Mouse (Mus musculus) midbrain, embryonic 10.5 days (tissue): ENCODE data around the gene Sowahb. TPM values are rescaled to one million over a fixed set of nuclear protein-coding genes. Genes with fewer than 3 reads are reported as not detected.
A peak's percentile ranks its signal among the peaks of the same experiment; 100 is the strongest.

Experiments
- DNase-seq: peaks from one replicate; pipeline ENCODE4 v3.0.0-alpha.2; 2017; ENCODE audit warnings: low spot score
- H3K27ac ChIP-seq: fragments of 300-500 bp; sonication (generic); replicated peaks from 2 replicates; pipeline ENCODE4 v1.5.1; 2016; ENCODE audit warnings: mild to moderate bottlenecking
- H3K27me3 ChIP-seq: fragments of 300-500 bp; sonication (generic); 2 replicates; pipeline ENCODE4 v1.6.1; 2016; ENCODE audit warnings: low read depth, mild to moderate bottlenecking; ENCODE audit not compliant: poor library complexity, severe bottlenecking
- H3K36me3 ChIP-seq: fragments of 300-500 bp; sonication (generic); 2 replicates; pipeline ENCODE4 v1.6.1; 2016; ENCODE audit warnings: mild to moderate bottlenecking, moderate library complexity
- H3K4me1 ChIP-seq: fragments of 300-500 bp; sonication (generic); 2 replicates; pipeline ENCODE4 v1.6.1; 2016
- H3K4me3 ChIP-seq: fragments of 300-500 bp; sonication (generic); 2 replicates; pipeline ENCODE4 v1.5.1; 2016; ENCODE audit warnings: mild to moderate bottlenecking, moderate library complexity
- H3K9me3 ChIP-seq: fragments of 300-500 bp; sonication (generic); replicated peaks from 2 replicates; pipeline ENCODE4 v1.6.1; 2016; ENCODE audit warnings: mild to moderate bottlenecking
- WGBS: fragments of 180-500 bp; shearing (Covaris S2); methylation state at CpG from one replicate; pipeline ENCODE4 v1.1.7; 2016; 5-methylcytosine and 5-hydroxymethylcytosine counted together
- polyA plus RNA-seq: library from polyadenylated mRNA; unstranded; fragments of >200 nt; fragmentation: Nextera tagmentation; extraction: Ambion mirVana; gene quantifications from 2 replicates; pipeline ENCODE4 v1.2.1, GENCODE M21; 2016

The Sowahb gene
- polyA plus RNA-seq, 1 experiment from 2014 or later = 0.26 TPM

DNA sequence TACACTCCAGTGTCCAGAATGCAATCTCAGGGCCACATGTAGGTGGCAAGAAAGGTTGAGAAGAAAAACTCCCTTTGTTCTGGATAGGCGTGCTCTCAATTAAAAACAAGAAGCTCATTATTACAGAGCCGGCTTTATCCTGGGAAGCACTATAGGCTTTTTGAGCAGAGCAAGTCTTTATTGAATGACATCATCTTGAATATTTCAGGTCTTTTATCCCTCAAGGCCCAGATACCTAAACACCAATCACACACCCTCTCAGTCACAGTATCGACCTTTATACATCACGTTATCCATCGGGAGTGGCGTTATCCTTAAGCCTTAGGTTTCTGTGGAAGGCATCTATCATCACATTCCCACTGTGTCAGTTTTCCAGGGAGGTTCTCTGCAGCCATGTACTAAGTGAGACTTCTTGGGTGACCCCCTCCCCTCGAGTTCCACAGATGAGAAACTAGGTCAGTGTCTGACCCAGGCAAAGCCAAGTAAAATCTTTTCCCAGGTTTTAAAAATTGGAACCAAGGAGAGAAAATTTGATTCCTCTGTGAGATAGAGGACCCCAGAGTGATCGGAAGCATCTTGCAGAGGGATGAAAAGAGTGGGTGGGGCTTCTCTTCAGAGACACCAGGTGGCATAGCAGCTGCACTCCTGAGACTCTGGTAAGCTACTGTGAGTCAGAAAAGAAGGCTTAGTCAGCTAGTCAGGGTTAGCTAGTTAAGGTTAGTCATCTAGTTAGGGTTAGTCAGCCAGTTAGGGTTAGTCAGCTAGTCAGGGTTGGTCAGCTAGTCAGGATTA is 9.0 kb upstream of the Sowahb start:
- Histone ChIP-seq H3K4me3 (no peak overlapping the region), H3K36me3 (no peaks in the 10 kb centered on the region), H3K9me3 (0 out of 2 replicates have a peak, but pooled peaks cover 4% of the 10 kb centered on the region), H3K27me3 (peaks cover 10% of the 10 kb centered on the region), H3K4me1 (no peaks in the 10 kb centered on the region), H3K27ac (no peak overlapping the region)
- WGBS = 58% methylated on average over 8 of the region's 8 CpGs
- no peak for DNase-seq

DNA sequence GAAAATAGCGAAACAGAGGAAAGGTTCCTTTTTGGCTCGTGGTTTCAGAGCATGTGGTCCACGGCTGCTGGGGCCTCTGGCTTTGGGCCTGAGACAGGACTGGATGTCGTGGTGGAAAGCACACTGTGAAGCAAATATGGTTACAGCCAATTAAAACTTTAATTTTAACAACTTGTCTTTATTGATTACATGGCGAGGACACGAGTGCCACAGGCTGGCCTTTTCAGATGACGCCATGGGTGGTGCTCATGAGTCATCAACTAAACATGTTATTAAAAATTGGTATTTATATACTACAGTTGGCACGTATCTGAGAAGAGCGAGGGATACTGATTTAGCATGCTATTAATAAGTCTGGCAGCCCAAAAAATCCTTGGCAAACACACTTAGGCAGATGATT is 7.1 kb upstream of the Sowahb start:
- Histone ChIP-seq H3K4me3 (no peak overlapping the region), H3K4me1 (no peaks in the 10 kb centered on the region), H3K27ac (no peak overlapping the region), H3K27me3 (peaks cover 28% of the 10 kb centered on the region), H3K9me3 (0 out of 2 replicates have a peak, but pooled peaks cover 4% of the 10 kb centered on the region), H3K36me3 (no peaks in the 10 kb centered on the region)
- DNase-seq = no peak
- WGBS = 87% methylated on average over 9 of the region's 9 CpGs

DNA sequence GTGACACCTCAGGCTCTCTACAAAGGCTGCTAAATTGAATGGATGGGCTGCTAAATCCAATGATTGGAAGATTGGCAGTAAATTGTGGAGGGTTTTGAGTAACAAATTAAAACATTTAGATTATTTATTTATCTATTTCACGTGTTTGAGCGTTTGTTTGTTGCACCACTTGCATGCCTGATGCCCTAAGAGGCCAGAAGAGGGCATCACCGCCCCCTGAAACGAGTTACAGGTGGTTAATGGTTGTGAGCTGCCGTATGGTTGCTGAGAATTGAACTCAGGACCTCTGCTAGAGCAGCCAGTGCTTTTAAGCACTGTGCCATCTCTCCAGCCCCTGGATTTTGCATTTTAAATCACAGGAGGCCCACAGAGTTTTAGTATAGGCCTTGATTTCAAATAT is 6.2 kb upstream of the Sowahb start:
- no peaks in the 10 kb centered on the region for H3K9me3 ChIP-seq
- no peak overlapping the region for H3K27ac ChIP-seq
- no peak for DNase-seq
- WGBS = 50% methylated on average over 5 of the region's 5 CpGs
- no peaks in the 10 kb centered on the region for H3K4me1 ChIP-seq
- peaks cover 37% of the 10 kb centered on the region for H3K27me3 ChIP-seq
- no peak overlapping the region for H3K4me3 ChIP-seq
- no peaks in the 10 kb centered on the region for H3K36me3 ChIP-seq

DNA sequence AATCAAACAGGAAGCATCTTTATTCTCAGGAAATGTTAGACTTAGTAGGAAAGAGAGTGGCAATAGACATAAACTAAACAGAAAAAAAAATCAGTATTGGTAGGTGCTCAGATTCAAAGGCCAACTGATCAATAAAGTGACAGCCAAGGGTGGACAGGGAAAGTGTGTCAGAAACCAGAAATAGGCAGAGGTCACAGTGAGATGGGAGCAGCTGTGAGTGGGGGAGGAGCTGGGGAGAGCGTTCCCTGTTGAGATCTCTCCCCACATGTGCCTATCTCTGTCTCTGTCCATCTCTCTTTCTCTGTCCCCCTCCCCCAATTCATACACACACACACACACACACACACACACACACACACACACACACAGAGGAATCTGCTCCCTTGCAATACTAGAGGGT is 5.1 kb upstream of the Sowahb start:
- no peak overlapping the region for H3K27ac ChIP-seq
- WGBS = 75% methylated on average over 1 of the region's 1 CpGs
- H3K9me3 ChIP-seq = no peaks in the 10 kb centered on the region
- no peak overlapping the region for H3K4me3 ChIP-seq
- H3K4me1 ChIP-seq = peaks cover 9% of the 10 kb centered on the region
- no peak for DNase-seq
- H3K36me3 ChIP-seq = no peaks in the 10 kb centered on the region
- H3K27me3 ChIP-seq = peaks cover 48% of the 10 kb centered on the region

DNA sequence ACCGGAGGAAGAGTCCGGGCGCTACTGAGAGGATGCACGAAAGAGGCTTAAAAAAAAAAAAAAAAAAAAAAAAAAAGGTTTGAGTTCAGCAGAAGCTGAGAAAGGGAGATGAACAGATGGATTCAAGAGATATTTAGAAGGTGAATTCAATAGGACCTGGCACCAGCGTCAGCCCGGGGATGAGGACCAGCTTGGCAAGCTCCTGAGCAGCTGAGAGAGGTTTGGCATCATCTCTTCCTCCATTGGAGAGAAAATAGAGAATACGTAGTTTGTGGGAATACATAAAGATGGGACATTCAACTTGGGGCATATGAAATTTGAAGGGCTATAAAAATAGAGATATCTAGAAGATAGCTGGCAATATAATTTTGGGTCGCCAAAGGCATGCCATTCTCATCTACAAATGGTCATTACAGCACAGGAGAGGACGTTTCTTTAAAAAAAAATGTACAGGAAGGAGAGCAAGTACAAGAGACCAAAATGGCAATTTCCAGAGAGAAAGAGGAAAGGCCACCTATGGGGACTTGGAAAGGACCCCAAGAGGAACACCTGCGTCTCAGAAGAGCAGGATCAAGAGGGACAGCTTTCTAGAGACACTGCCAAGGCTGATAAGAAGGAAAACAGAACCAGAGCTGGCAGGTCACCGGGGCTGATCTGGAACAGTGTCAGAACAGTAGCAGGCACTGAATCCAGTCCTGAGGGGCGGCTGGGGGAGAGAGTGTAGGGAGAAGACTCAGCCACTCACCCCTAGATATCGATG is 3.8 kb upstream of the Sowahb start:
- no peak for DNase-seq
- Histone ChIP-seq H3K4me3 (no peak overlapping the region), H3K27ac (no peak overlapping the region), H3K4me1 (peaks cover 22% of the 10 kb centered on the region), H3K9me3 (no peaks in the 10 kb centered on the region), H3K36me3 (no peaks in the 10 kb centered on the region), H3K27me3 (peaks cover 61% of the 10 kb centered on the region)
- 63% methylated on average over 13 of the region's 13 CpGs for WGBS

DNA sequence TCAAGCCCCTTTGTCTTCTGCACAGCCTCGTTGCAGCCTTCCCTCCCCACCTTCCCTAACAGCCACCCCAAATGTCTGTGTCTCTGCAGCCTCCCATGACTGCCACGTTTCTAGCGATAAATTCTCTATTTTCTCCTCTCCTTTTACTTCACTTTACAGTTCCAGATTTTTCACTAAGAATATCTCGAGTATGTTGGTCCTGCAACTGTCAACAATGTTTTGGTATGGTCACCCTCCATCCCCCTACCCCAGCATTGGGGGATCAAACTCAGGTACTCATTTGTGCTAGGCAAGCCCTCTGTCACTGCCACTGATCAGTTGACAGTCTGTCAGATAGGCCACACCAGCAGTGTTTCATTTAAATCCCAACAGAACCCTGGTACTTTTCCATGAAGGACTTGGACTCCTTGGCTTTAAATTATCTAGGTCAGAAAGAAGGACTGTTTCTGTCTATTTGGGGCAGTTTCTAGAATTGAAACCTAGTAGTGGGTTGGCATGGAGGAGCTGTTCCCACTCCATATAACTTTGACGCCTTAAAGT is 1.6 kb upstream of the Sowahb start:
- no peak for DNase-seq
- H3K4me3 ChIP-seq = no peak overlapping the region
- H3K9me3 ChIP-seq = no peaks in the 10 kb centered on the region
- no peaks in the 10 kb centered on the region for H3K36me3 ChIP-seq
- peaks cover 25% of the 10 kb centered on the region for H3K4me1 ChIP-seq
- peaks cover 84% of the 10 kb centered on the region for H3K27me3 ChIP-seq
- 24% methylated on average over 5 of the region's 5 CpGs for WGBS
- no peak overlapping the region for H3K27ac ChIP-seq

DNA sequence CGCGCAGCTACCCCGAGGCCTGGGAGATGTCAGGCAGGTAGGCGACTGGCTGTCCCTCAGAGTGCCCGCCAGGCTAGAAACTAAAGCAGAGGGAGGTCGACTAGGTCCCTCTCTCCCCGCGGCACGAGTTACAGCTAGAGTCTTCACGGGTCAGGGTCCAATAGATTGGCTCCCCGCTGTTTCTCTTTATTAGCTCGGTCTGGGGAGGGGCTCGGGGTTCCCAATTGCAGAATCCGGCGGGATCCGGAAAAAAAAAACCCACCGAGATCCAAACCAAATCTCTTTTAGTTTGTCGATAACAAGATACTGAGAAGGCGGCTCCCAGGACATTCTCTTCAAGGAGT is 521 bp upstream of the Sowahb start:
- peaks cover 94% of the 10 kb centered on the region for H3K27me3 ChIP-seq
- H3K36me3 ChIP-seq = no peaks in the 10 kb centered on the region
- DNase-seq = no peak
- H3K4me3 ChIP-seq = peak overlapping the region; percentile 58
- H3K4me1 ChIP-seq = peaks cover 25% of the 10 kb centered on the region
- WGBS = under 1% methylated on average over 19 of the region's 19 CpGs
- no peaks in the 10 kb centered on the region for H3K9me3 ChIP-seq
- no peak overlapping the region; the same call in 1 of the 2 replicates for H3K27ac ChIP-seq

DNA sequence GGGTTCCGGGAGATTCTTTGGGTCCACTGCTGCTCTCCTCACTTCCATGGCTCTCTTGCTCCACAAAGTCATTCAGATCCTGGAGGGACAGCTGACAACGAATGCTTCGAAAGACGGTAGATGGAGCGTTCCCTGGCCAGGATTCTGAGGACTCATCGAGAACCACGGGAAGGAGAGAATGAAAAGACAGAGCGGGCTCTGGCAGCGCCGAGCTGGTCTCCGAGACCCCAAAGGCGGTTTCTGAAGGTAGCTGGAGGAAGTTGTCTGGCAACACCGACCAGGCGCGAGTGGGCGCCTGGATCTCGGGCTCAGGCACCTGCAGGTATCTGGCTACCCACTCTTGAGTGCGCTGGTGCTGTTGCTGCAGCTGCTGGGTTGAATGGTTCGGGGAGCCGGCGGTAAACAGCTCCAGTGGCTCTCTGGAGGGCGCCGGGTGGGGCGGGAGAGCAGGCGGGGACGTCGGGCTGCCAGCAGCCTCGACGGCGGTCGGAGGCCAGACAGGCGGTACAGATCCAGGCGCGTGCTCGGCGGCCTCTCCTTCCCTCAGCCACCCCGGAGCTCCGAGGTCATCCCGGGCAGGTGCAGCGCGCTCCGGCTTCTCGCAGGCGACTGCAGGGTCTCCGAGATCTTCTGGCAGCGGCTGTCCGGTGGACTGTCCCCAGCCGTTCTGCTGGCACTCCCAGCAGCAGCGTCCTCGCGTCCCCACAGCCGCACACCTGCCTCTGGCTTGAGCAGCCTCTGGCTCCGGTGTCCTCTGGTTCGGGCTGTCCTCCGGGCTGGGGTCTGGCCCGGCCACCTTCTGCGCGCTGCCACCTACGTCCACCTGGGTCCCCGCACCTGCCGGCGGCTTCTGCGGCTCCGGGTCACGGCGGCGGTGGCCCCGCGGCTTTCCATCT is 886 bp downstream of the Sowahb start:
- peaks cover 25% of the 10 kb centered on the region for H3K4me1 ChIP-seq
- WGBS = 3% methylated on average over 68 of the region's 69 CpGs
- peaks cover 94% of the 10 kb centered on the region for H3K27me3 ChIP-seq
- H3K4me3 ChIP-seq = peak overlapping the region; percentile 58
- H3K27ac ChIP-seq = no peak overlapping the region; the same call in 1 of the 2 replicates
- DNase-seq = peak; percentile 38
- H3K36me3 ChIP-seq = no peaks in the 10 kb centered on the region
- no peaks in the 10 kb centered on the region for H3K9me3 ChIP-seq

DNA sequence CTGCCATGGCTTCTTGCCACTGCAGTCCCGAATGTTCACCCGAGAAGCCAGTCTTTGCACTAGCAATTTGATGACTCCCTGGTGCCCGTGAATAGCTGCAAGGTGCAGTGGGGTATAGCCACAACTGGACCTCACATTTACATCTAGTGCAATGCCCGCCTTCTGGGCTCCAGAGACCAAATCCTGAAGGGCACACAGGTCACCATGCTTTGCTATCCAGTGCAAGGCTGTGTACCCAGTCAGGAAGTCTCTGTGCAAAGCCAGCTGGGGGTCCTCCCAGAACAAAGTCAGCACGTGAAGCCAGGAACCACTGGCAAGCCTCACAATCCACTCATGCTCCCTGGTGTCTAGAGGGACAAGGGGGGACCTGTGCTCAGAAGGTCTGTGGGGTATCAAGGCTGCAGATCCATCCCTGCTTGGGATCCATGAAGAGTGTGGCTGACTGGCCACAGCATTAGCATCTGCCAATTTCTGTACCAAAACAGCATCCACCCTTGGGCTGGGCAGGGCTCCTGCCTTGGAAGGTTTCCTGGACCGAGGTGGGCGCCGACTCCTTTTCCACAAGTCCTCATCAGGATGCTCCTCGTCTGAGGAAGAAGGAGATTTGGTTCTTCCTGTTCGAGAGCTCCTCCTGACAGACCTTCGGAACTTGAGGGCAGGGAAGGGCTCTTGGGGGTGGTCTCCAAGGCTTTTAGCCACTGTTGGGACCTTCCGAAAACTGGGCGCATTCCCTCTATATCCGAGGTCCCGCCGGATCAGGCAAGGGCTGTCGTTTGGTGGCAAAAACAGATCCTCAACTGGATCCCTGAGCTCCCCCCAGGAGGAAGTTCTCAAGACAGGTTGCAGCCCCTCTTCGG is 1.8 kb downstream of the Sowahb start:
- H3K9me3 ChIP-seq = no peaks in the 10 kb centered on the region
- H3K27ac ChIP-seq = no peak overlapping the region
- H3K4me3 ChIP-seq = peak overlapping the region; percentile 58; the same call in 1 of the 2 replicates
- 40% methylated on average over 18 of the region's 18 CpGs for WGBS
- DNase-seq = no peak
- peaks cover 85% of the 10 kb centered on the region for H3K27me3 ChIP-seq
- H3K36me3 ChIP-seq = no peaks in the 10 kb centered on the region
- peaks cover 25% of the 10 kb centered on the region for H3K4me1 ChIP-seq

DNA sequence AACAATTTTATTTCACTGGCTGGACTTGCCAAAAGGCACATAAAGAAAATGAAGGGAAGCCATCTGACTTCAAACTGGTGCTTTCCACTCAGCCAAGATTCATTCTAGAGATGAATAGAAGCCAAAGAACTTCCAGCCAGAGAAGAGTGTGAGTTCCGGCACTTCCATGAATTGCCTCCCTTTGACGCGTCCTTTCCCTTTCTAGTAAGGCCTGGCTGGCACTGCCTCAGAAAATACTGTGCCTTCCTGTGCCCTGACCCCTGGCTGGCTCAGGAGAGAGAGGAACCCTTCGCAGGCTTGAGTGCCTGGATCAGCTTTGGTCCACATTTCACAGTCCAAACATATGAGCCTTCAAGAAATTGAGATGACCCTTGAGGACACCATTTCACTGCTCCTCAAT is 2.8 kb downstream of the Sowahb start:
- H3K9me3 ChIP-seq = no peaks in the 10 kb centered on the region
- DNase-seq = no peak
- H3K4me1 ChIP-seq = peaks cover 27% of the 10 kb centered on the region
- H3K27me3 ChIP-seq = peaks cover 75% of the 10 kb centered on the region
- H3K4me3 ChIP-seq = no peak overlapping the region
- no peak overlapping the region for H3K27ac ChIP-seq
- WGBS = 85% methylated on average over 4 of the region's 4 CpGs
- H3K36me3 ChIP-seq = no peaks in the 10 kb centered on the region

DNA sequence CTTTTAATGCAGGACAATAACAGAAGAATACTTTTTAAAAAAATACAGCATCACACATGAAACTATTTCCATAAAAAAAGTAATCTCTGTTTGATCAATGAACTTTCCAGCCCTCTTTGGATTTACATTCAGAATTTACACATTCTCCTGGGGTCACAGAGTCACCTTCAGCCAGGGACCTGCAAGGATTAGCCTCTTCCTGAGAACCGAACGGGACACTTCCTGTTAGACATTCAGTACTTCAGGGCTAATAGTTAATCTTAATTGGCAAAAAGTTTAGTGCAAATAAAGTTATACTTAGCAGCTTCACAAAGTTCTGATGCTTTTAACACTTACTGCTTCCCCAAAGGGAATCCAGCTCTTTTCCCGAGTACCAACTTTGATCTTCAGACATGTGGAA is 3.5 kb downstream of the Sowahb start:
- peaks cover 67% of the 10 kb centered on the region for H3K27me3 ChIP-seq
- H3K9me3 ChIP-seq = no peaks in the 10 kb centered on the region
- H3K4me3 ChIP-seq = no peak overlapping the region
- H3K4me1 ChIP-seq = peaks cover 31% of the 10 kb centered on the region
- no peak for DNase-seq
- no peak overlapping the region for H3K27ac ChIP-seq
- no peaks in the 10 kb centered on the region for H3K36me3 ChIP-seq
- 58% methylated on average over 3 of the region's 3 CpGs for WGBS
